Mouse (Mus musculus): Measurements from ENCODE around the gene Mfsd14b.
A peak's percentile ranks its signal among the peaks of the same experiment; 100 is the strongest.

DNA sequence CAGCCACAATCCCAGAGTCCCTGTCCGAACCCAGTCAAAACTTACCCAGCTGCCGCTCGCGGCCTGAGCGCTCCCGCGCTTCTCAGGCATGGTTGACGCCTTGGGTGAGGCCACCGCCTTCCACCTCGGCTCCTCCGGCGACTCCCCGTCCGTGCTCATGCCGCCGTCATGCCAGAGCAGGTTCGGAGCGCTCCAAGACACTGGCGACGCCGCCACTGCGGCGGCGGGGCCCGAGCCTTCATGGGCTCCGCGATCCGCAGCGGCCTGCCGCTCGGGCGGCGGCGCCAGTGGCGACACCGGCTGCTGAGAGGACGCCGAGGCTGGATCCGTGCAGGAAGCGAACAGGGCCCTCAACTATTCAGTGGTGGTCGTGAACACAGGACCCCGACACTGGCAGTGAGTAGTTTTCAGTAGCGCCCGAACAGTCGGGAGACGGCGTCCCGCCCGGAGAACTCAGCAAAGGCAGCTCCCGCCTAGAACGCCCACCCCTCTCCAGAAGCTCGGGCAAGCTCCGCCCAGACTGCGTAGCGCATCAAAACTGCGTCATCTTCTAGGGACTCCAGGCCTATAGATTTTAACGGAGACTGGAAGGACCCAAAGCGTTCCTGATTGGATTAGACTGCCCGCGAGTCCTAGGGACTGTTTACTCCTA is at the start of gene Mfsd14b:
- TF ChIP-seq CTCF (IDR thresholded peaks at IDR 0.05; ENCODE audit: control insufficient read depth, insufficient read depth, insufficient replicate concordance, low read depth, low read length) (no peak), POLR2A (IDR thresholded peaks at IDR 0.05; ENCODE audit: control insufficient read depth, low read depth, low read length) (peak; percentile 78)

Data from testis, adult 2 months (tissue).